Mouse (Mus musculus) heart, adult 2 months (tissue): ENCODE measurements around the gene Gm20388.
A peak's percentile ranks its signal among the peaks of the same experiment; 100 is the strongest.

Experiments used
- CTCF ChIP-seq: fragments of 200-600 bp; IDR thresholded peaks from 2 replicates; pipeline ENCODE4 v1.8.1; 2022; ENCODE audit warnings: antibody characterized with exemption, mild to moderate bottlenecking, moderate library complexity
- POLR2A ChIP-seq: fragments of 200-500 bp; IDR thresholded peaks from 2 replicates; pipeline ENCODE4 v1.6.1; 2011; ENCODE audit warnings: mild to moderate bottlenecking, low read depth, low read length, control low read depth; ENCODE audit not compliant: insufficient read depth

DNA sequence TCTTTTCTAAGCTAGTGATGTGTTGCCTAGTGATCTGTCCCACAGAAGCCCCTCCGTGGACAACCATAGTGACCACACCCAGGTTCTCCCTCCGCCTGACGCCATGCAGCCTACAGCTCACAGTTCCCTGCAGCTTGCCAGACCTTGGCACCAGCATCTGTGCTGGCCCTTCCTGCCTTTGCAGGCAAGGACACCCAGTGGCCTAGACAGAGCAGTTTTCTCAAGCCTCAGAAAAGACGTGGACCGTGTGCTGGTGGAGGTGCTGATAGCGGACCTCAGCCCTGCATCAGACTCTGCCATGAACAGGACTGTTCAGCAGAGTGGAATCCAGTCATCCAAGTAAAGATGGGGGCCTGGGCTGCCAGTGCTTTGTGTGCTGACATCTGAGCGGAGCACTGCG lies 2899.7 kb downstream of the Gm20388 start:
- TF ChIP-seq POLR2A (no peak), CTCF (peak; percentile 16)
